Mouse (Mus musculus): ENCODE measurements around the gene Rnaseh2a.
A peak's percentile ranks its signal among the peaks of the same experiment; 100 is the strongest.

DNA sequence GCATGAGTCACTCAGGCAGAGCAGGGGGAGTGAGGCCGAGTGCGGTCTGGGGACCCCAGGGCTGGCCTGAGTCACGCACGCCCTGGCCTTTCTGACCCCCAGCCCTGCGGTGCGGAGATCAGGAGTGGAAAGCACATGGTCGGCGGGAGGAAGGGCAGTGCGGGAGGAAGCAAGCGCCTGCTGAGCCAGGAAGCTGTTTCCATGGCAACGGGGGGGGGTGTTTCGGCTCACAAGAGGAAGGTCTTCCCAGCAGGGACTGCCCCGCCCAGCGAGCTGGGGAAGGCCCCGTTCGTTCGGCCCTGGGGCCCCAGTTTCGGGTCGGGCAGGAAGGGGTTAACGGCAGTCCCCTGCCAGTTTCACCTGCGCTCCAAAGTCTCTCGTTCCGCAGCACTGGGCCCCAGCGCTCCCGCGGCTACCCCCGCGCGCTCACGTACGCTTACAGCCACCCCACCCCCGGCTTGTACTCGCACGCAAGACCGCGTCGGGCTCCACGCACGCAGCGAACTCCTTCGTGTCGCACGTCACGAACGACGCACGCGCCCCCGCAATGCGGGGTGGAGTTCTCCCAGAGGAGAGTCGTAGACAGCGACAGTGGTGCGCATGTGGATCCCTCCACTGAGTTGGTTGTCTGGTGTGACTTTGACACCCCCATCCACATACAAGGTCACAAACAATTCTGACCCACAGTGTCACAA is 16.3 kb upstream of the Rnaseh2a start:
- 0 out of 2 replicates have a peak, but pooled peaks have one; percentile 4 for TF ChIP-seq CTCF (IDR thresholded peaks at IDR 0.05; ENCODE audit: low read depth)
- TF ChIP-seq EP300 (IDR thresholded peaks at IDR 0.05; ENCODE audit: low read depth): no peak

Data from heart, postnatal 0 days (tissue).